Mouse (Mus musculus) G1E-ER4 (cell line): Measurements from ENCODE around the gene Birc7. TPM values are rescaled to one million over a fixed set of nuclear protein-coding genes. Genes with fewer than 3 reads are reported as not detected.

Source experiments
- GATA1 ChIP-seq: IDR thresholded peaks from one replicate; pipeline ENCODE4 v1.8.0; 2012; ENCODE audit warnings: low read length, inconsistent platforms
- polyA plus RNA-seq: library from polyadenylated mRNA; stranded (reverse); fragments of >175 nt; gene quantifications from 2 replicates; pipeline ENCODE4 v1.2.3, GENCODE M21; 2012

Gene Birc7
- polyA plus RNA-seq, 1 experiment = not detected

DNA sequence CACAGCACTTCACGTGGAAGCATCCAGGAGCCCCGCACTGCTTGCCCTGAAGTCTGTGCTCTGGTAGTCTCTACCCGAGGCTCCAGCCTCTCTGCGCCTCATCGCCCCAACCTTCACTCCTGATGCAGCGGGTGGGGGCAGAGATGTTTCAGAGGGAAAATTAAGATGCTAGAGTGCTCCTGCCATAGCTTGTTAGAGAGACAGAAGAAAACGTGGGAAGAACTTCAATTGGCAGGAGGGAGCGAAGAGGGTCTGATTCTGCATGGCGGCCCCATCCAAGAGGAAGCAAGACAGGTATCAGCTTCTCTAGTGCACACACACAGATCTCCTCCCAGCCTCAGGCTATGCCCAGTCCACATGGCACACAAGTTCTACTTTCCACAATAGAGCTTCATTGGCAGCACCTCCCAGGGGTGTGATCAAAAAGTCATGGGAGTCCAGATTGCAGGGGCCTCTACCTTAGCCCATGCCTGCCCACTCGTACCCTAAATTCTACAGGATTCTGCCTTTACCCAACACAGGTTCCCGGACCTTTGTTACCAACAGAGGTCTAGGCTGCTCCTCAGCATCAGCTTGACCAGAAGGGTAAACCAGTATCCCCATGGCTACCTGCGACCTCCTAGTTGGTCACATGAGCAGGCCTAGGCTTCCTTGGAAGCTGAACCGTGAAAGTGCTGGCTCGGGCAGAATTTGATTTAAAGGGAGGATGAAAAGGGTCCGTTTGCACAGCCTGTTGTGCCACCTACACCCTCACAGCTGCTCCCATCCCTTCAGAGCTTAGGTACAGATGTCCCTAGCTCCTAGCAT lies 31.8 kb upstream of the Birc7 start:
- TF ChIP-seq GATA1 = no peak

DNA sequence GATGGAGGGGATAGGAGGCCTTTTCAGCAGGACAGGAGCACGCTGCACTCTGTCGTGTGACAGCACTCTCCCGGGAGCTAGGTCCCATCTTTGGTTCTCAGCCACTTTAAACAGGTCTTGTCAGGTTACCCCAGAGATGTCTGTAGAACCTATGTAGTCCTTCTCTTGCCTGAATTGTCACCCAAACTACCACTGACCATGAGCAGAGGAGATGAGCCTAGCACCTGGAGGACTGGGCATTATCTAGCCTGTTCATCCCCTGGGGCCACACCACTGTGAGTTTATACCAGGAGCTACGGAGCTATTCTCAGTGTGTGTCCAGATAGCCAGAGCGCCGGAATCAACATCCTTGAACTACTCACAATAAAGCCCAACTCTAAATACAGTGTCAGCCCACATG lies 31.0 kb upstream of the Birc7 start:
- TF ChIP-seq GATA1 = no peak

DNA sequence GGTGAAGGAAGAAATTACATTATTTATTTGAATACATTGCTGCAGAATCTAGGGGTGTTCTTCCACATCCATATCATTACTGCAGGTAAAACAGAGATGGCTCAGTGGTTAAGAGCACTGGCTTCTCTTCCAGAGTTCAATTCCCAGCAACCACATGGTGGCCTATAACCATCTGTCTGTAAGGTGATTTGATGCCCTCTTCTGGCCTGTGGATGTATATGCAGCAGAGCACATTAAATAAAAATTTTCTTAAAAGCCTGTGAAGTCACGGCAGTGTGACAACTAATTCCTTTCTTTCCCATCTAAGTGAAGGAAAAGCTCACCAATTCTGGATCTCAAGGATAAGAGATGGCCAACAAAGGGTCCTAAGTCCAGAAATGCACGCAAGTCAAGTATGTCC lies 26.7 kb upstream of the Birc7 start:
- TF ChIP-seq GATA1 = no peak

DNA sequence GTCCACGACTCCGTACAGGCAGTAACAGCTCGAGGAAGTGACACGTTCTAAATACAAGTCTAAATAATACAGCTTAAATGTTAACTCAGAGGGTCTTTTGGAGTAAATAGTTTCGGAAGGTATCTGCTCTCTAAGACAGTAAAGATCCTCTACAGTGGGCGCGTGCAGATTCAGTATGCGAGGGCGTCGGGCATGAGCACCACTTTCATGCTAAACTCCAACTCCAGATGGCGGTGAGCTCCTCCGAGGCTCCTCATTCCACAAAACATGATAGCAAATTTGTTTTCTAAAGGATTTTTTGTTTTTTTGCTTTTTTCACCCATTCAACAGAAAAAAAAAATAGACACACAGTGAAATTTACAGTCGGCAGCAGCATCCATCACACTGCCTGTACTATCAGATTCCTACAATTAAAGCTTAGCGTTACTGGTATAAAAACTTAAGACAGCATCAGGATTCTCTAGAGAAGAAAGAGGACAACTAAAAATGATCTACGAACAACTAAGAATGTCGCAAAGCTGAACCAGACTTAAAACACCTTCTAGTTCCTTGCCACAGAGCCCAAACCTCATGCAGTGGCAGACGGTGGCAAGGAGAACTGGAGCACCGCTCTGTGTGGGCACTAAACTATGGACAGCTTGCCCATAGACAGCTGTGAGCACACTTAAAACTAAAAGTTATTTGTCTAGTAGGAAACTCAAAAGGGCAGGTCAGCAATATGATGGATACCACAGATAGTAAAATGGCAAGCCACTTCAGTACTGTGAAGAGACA lies 24.2 kb upstream of the Birc7 start:
- no peak for TF ChIP-seq GATA1

DNA sequence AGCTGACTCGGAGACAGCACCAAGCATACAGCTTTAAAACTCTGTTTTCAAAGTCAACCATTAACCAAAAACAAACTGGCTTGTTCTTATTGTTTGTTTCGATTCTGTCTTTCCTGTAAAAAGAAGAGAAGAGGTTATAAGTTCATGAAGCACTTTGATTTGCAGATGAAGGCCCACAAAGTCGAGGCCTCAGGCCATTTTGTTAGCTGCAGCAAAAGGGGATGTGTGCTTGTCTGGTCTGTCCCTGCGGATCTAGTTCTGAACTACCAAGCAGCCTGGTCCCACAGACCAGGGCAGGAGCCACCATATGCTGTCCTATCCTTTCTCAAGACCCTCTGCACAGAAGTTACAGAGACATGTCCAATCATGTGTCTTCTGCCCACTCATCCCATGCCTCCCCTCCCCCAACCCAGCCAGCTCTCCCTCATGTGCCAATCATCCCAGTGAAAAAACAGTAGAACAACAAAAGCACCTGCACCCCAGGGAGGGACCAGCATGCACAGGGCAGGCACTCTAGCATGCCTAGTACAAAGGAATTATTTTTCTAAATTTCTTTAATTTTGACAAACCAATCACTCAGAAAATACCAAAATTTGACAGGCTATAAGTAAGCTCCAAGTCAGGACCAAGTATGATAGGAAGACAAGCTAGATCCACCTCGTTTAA lies 23.1 kb upstream of the Birc7 start:
- no peak for TF ChIP-seq GATA1

DNA sequence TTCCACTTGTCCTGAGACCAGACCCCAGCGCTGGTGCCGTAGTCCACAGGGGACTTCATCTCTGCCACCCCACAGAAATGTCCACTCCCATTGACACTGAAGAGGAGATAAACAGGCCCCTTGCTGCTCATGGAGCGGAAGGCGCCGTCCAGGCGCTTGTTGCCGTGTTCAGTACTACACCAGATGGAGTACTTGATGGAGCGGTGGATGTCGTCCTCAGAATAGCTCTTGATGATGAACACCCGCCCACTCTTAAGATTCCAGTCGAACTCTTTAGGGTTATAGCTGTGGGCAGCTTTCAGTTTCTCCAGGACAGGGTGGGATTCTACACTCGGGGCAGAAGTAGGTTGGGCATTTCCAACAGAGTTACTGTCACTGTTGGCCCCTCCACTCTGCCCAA lies 17.9 kb upstream of the Birc7 start:
- no peak for TF ChIP-seq GATA1

DNA sequence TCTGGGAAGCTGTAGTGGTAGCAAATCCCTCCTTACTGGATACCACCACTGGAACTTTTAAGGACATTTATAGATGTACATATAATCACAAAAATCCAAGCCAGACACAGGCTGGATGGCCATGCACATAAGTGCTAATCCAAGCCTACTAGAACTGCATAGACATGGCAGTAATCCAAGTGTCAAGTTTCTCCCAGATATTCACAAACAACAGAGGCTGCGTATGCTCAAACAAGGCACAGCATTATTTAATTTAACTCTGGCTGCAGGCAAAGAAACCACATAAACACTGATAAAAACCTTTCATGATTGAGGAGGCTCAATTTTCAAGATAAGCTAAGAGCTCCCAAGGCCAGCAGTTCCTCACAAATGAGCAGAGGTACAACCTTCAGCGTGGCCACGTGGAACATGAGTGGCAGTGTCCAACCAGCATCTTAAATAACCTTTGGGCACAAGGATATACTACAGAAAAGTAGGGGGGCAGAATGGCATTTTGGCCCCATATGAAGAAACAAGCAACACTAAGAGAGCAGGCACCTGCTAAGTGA lies 12.9 kb upstream of the Birc7 start:
- TF ChIP-seq GATA1 = no peak

DNA sequence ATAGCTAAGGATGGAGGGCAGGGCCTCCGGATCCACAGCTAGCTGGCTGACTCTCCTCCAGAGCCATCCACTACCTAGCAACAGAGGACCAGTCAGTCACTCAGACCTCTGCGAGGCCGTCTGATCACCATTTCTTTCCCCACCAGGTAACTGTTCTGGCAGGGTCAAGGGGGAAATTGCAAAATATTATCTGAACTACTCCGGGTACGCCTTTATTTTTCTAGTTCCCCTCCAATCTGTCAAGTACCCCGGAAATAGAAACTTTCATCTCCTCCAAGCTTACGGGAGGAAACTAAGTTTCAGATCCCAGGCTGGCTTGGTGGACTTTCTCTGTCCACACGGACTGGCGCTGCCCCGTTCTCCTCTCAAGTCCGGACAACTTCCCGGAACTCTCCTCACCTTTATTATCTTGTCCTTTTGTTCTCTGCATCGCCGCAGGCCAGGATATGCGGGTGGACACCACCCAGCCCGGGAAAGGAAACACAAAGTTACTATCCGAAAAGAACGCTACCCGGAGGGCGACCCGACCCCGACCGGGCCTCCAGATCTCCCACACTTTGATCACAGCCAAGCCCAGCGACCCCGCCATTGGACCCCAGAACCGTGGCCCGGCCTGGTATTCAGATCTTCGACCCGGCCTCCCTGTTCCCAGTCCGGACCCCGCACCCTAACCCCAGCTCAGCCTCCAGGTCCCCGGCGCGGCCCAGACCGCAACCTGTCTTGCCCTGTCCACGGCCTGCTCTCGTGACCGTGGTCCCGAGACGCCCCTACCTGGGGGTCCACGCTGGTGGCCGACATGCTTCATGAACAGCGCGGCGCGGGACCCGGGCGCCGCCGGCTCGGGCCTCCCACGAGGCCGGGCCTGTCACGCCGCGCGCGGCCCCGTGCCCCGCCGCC lies 8.7 kb upstream of the Birc7 start:
- no peak for TF ChIP-seq GATA1

DNA sequence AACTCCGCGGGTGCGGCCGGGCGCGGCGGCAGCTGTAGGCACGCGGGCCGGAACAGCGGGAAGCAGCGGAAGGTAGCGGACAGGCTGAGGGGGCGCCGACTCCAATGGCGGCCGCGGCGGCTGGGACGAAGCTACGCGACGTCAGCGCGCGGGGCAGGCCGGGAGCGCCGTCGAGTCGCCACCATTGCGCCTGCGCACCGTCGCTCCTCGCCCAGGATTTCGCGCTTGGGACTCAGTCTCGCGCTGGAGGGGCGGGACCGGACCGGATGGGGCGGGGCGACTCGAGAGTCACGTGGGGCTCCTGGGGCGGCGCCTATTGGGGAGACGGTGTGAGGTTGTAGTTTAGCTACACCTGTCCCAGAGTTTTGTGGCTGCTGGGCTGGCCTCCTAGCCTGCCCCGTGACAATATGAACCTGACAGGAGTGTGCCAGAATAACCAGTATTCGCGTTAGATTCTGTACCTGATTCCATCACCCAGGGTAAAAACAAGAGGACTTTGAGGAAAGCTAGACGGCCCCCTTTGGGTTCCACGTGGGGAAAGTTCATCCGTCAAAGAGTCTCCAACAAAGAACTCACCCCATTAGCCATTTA lies 7.9 kb upstream of the Birc7 start, which contains the start of gene Ythdf1:
Gene Ythdf1 (minus strand): TSS at position 140 of the 591 bp plus-strand sequence.
- no peak for TF ChIP-seq GATA1

DNA sequence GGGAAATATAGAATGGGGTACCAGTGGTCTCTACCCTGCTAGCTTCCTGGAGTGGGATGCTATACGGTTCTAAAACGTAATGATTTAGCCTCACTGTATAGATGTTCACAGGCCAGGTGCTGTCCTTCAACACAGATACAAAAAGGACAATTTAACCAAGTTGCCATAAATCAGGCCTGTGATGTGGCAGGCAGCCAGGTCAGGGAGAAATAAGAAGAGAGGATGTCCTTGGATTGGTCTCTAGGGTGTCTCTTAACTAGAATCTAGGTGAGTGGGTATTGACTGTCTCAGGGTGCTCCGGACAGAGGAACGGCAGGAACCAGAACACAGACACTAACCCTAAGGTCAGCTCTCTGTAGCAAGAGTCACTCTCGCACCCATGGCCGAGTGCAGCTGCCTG lies 6.1 kb upstream of the Birc7 start:
- TF ChIP-seq GATA1 = no peak

DNA sequence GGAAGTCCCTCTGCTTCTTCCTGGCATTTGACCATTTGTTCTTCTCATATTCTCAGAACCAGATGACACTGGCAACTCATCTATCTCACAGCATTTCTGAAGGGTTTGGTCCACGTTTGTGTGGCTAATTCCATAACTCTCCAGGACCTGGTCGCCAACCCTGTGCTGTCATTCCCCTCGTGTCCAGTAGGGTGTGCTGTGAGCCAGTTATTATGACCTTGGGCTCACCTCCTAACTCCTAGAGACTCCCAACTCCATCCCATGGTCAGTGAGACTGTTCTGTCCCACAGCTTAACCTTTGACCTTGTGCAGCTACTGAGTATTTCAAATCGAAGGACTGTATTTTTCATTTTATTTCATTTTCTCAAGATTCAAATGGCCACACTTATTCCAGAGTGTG lies 3.6 kb upstream of the Birc7 start:
- TF ChIP-seq GATA1 = no peak

DNA sequence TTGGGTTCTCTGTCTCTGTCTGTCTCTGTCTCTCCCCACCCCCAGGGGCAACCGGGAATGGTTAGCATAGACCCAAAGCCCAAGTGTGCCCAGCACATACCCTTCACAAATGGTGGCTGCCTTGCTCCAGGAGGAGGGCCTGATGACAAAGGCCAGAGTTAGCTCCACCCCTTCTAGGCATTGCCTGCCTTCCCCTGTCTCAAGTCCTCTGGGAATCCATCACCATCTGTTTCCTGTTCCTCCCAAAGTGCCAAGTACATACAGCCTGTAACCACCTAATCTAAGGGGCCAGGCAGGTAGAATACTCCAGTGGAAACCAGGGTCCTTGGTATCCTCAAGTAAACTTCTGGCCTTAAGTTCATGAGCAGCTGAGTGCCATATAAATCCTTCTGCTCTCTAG lies 3.6 kb downstream of the Birc7 start:
- no peak for TF ChIP-seq GATA1

DNA sequence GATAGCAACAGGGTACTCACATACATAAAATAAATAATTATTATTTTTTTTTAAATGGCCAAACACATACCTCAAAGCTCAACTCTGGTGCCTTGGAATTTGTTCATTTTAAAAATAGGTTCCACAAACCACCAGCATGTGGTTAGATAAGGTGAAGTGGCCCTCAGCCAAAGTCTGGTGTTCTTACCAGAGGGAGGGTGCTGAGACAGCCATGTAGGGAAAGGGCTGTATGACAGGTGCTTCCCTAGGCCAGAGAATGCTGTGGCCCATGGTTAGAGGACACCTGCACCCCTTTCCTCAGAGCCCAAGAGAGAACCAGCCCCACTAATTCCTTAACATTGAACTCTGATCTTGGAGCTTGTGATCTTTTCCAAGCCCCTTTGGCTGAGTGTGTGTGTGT lies 11.4 kb downstream of the Birc7 start:
- no peak for TF ChIP-seq GATA1

DNA sequence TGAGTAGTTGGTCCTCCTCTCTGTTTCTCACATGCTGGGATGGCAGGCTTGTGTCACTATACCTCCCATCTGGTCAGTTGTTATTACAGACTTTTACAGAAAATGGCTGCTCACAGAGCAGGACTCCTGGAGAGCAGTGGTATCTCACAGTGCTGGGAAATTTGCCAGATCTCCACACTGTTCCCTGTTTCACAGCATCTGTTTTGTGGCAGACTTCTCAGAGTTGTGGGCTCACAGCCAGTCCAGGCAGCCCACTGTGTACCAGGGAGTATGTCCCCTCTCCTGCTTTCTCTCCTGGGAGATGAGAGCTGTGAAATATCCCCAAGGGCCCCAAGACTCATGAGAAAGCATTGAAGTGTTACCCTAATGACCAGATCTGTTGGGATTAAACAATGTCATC lies 13.0 kb downstream of the Birc7 start:
- TF ChIP-seq GATA1 = no peak

DNA sequence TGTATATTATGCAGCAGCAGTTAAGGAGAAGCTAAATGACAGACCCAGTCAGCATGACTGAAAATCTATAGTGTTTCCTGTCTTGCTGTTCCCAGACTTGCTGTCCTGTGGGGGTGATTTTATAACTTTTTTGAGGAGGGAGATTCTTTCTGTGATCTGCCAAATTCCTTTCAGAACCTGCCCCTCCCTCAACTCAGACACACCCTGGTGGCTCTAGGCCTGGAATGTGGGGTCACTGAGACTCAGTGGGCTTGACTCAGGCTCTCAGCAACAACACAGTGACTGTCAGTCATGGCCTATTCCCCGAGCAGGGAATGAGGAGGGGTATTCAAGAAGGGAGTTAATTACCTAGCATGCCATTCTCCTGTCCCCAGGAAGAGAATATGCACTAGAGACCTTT lies 21.1 kb downstream of the Birc7 start:
- TF ChIP-seq GATA1 = no peak
